Mouse (Mus musculus) liver, postnatal 0 days (tissue): ENCODE results near the gene Fgf11.

Experiments used
- CTCF ChIP-seq: sonication (generic); IDR thresholded peaks from 2 replicates; pipeline ENCODE4 v1.5.1; 2016; ENCODE audit warnings: antibody characterized with exemption, low read depth
- EP300 ChIP-seq: IDR thresholded peaks from 2 replicates; pipeline ENCODE4 v1.6.1; 2016; ENCODE audit warnings: antibody characterized with exemption, low read depth, mild to moderate bottlenecking

- no peak for TF ChIP-seq CTCF
- no peak for TF ChIP-seq EP300
Observed at GRCm38 (mm10) chr11:69838714-69839104, 37.1 kb upstream of the Fgf11 start.
